Comparison of ENCODE assay signal across 7 mouse cellular contexts in the genomic region with DNA sequence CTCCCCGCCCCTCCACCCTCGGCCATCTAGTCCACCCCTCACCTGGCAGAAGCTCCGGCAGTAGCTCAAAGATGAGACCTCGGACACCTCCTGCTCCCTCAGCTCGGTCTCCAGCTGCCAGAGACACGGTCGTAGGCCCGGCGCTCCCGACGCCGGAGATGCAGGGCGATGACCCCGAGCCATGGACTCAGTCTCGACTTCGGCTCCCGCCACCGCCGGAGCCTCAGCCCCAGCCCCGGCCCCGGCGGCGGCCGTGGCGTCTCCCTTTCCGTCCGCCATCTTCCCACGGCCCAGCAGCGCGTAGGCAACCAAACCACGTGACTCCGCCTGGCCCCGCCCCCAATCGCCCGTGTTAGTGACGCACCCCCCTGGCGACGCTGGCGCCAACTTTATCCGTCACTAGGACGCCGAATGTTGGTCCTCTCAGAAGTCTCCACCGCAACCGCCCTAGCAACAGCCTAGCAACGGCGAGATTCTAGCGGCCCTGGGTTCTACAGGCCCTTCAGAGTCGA. TPM values are rescaled to one million over a fixed set of nuclear protein-coding genes. Genes with fewer than 3 reads are reported as not detected.
DNase-seq lines count a peak whose midpoint lies in the region; ATAC-seq lines count a peak whose summit lies in the region.

A gene (minus strand): TSS at position 292 of the 512 bp plus-strand sequence.

- intact Hi-C loops in gastrocnemius, postnatal 36 days (cut with DNase I) = loop anchor here (5.0 kb wide), 2 partner anchors 58 to 133 kb away; no protein-coding TSS in a partner anchor
- intact Hi-C loops in left cerebral cortex, postnatal 25 days (cut with DNase I) = loop anchor here (2.0 kb wide), 1 partner anchor 116 kb away; a partner anchor contains a TSS

- peak; percentile 97 for ATAC-seq in intestine, embryonic 15.5 days

- H3K4me3 ChIP-seq in intestine, embryonic 15.5 days (replicated peaks) = peak within 1 kb of the TSS; percentile 91
- H3K4me3 ChIP-seq in midbrain, embryonic 10.5 days = peak within 1 kb of the TSS; percentile 91

- peak within 1 kb of the TSS; percentile 86 for H3K27ac ChIP-seq in intestine, embryonic 15.5 days
- H3K27ac ChIP-seq in midbrain, embryonic 10.5 days (replicated peaks) = peak within 1 kb of the TSS; percentile 95

- no peaks in the 10 kb centered on the region for H3K36me3 ChIP-seq in intestine, embryonic 15.5 days
- peaks cover 17% of the 10 kb centered on the region for H3K36me3 ChIP-seq in midbrain, embryonic 10.5 days

- H3K4me2 ChIP-seq in intestine, embryonic 15.5 days (replicated peaks) = peak within 1 kb of the TSS; percentile 56

- under 1% methylated on average over 47 of the region's 48 CpGs for WGBS in intestine, embryonic 15.5 days
- 0% methylated on average over 48 of the region's 48 CpGs for WGBS in midbrain, embryonic 10.5 days

- no peaks in the 10 kb centered on the region for H3K27me3 ChIP-seq in intestine, embryonic 15.5 days (replicated peaks)
- peaks cover 6% of the 10 kb centered on the region; the same call in 1 of the 2 replicates for H3K27me3 ChIP-seq in midbrain, embryonic 10.5 days (ENCODE audit: low read depth, poor library complexity, severe bottlenecking)

- H3K4me1 ChIP-seq in intestine, embryonic 15.5 days (replicated peaks) = peaks cover 9% of the 10 kb centered on the region; the same call in 1 of the 2 replicates
- H3K4me1 ChIP-seq in midbrain, embryonic 10.5 days = peaks cover 18% of the 10 kb centered on the region

- peak; percentile 99 for DNase-seq in adrenal gland, adult 2 months
- DNase-seq in embryo, embryonic 11.5 days (ENCODE audit: low read depth, low spot score) = peak; percentile 98
- DNase-seq in gastrocnemius, postnatal 36 days = peak; percentile 98 to 99
- DNase-seq in left cerebral cortex, postnatal 25 days (ENCODE audit: low spot score in 2 of 2) = peak; percentile 99
- peak; percentile 99 for DNase-seq in midbrain, embryonic 10.5 days (ENCODE audit: low spot score)
- DNase-seq in right cerebral cortex, postnatal 4 days = peak; percentile 100

- H3K9ac ChIP-seq in intestine, embryonic 15.5 days = peak within 1 kb of the TSS; percentile 94

- H3K9me3 ChIP-seq in intestine, embryonic 15.5 days = no peaks in the 10 kb centered on the region
- H3K9me3 ChIP-seq in midbrain, embryonic 10.5 days (replicated peaks) = no peaks in the 10 kb centered on the region

RNA-seq across cellular contexts. Expression of the gene that starts here (rescaled TPM):
- total RNA-seq in adrenal gland, adult 2 months (2021) = 10 to 100 TPM; 11.7 to 16.1 TPM
- polyA plus RNA-seq in adrenal gland, adult 2 months (2012; rRNA removed) = 0.88 and 1.1 TPM in 2 replicates
- total RNA-seq in gastrocnemius, postnatal 36 days (2021) = 1 to 10 TPM; 6.8 to 7.6 TPM
- 22.2 and 23.0 TPM in 2 replicates for polyA plus RNA-seq in intestine, embryonic 15.5 days (2015; fragmentation: Nextera tagmentation; extraction: Ambion mirVana)
- total RNA-seq in left cerebral cortex, postnatal 25 days (2021) = 10 to 100 TPM; 26.5 to 27.5 TPM
- polyA plus RNA-seq in midbrain, embryonic 10.5 days (2016; fragmentation: Nextera tagmentation; extraction: Ambion mirVana) = 26.8 and 27.8 TPM in 2 replicates

Comparison
In these comparisons a context has a peak if more than half of its experiments do, and no peak if none do; other contexts are left out.
1. Peak in every context shown above with its lines: DNase-seq, ATAC-seq, H3K4me3 ChIP-seq and H3K27ac ChIP-seq.
2. RNA of the gene that starts here (polyA plus RNA-seq): 26.8 to 27.8 TPM in midbrain, embryonic 10.5 days and 22.2 to 23.0 TPM in intestine, embryonic 15.5 days; 0.88 to 1.1 TPM in adrenal gland, adult 2 months; every median in the first group is over 10 times any median in the second.